8 mouse cellular contexts compared by ENCODE assay signal in genomic region chr4:154961911-154962310, GRCm38 (mm10). TPM values are rescaled to one million over a fixed set of nuclear protein-coding genes. Genes with fewer than 3 reads are reported as not detected.
DNase-seq lines count a peak whose midpoint lies in the region; ATAC-seq lines count a peak whose summit lies in the region.

No protein-coding gene starts in this region.

- no peaks in the 10 kb centered on the region for H3K9me3 ChIP-seq in embryonic facial prominence, embryonic 13.5 days
- no peaks in the 10 kb centered on the region for H3K9me3 ChIP-seq in intestine, embryonic 16.5 days (ENCODE audit: control insufficient read depth, low read length)
- no peaks in the 10 kb centered on the region for H3K9me3 ChIP-seq in midbrain, embryonic 15.5 days

- H3K4me3 ChIP-seq in embryonic facial prominence, embryonic 13.5 days: peak overlapping the region; percentile 49
- H3K4me3 ChIP-seq in intestine, embryonic 16.5 days (ENCODE audit: low read length): peak overlapping the region; percentile 50
- H3K4me3 ChIP-seq in midbrain, embryonic 15.5 days: peak overlapping the region; percentile 82

- no peak overlapping the region for H3K27ac ChIP-seq in embryonic facial prominence, embryonic 13.5 days
- no peak overlapping the region for H3K27ac ChIP-seq in intestine, embryonic 16.5 days (ENCODE audit: low read length)
- H3K27ac ChIP-seq in midbrain, embryonic 15.5 days: peak overlapping the region; percentile 97

- no peak overlapping the region for H3K9ac ChIP-seq in embryonic facial prominence, embryonic 13.5 days
- 0 out of 2 replicates have a peak overlapping the region, but pooled peaks have one; percentile 50 for H3K9ac ChIP-seq in intestine, embryonic 16.5 days (ENCODE audit: low read depth, low read length)
- H3K9ac ChIP-seq in midbrain, embryonic 15.5 days: peak overlapping the region; percentile 81

- no peak for ATAC-seq in embryonic facial prominence, embryonic 13.5 days (ENCODE audit: insufficient number of reproducible peaks, insufficient read depth, low FRiP score, low TSS enrichment, low read depth)
- ATAC-seq in intestine, embryonic 16.5 days: no peak
- ATAC-seq in midbrain, embryonic 15.5 days (replicated peaks): no peak

- 15% methylated on average over 13 of the region's 13 CpGs for WGBS in embryonic facial prominence, embryonic 13.5 days
- WGBS in intestine, embryonic 16.5 days: 21% methylated on average over 13 of the region's 13 CpGs
- WGBS in midbrain, embryonic 15.5 days: 4% methylated on average over 13 of the region's 13 CpGs

- peak overlapping the region; percentile 83 for H3K4me2 ChIP-seq in embryonic facial prominence, embryonic 13.5 days
- peak overlapping the region; percentile 86 for H3K4me2 ChIP-seq in intestine, embryonic 16.5 days (ENCODE audit: low read depth, low read length)
- peak overlapping the region; percentile 71 for H3K4me2 ChIP-seq in midbrain, embryonic 15.5 days

- H3K4me1 ChIP-seq in embryonic facial prominence, embryonic 13.5 days: peaks cover 64% of the 10 kb centered on the region
- peaks cover 51% of the 10 kb centered on the region for H3K4me1 ChIP-seq in intestine, embryonic 16.5 days (ENCODE audit: control insufficient read depth, insufficient read depth, low read length)
- peaks cover 83% of the 10 kb centered on the region for H3K4me1 ChIP-seq in midbrain, embryonic 15.5 days

- DNase-seq in cerebellum, adult 11-12 months: peak; percentile 68
- DNase-seq in cerebellum, postnatal 14 days: no peak
- peak; percentile 76 for DNase-seq in thymus, postnatal 25 days
- no peak for DNase-seq in embryo, embryonic 11 days
- no peak for DNase-seq in layer of hippocampus, adult 18-20 months (ENCODE audit: low spot score in 2 of 2)

- peaks cover 65% of the 10 kb centered on the region for H3K27me3 ChIP-seq in embryonic facial prominence, embryonic 13.5 days
- H3K27me3 ChIP-seq in intestine, embryonic 16.5 days (replicated peaks; ENCODE audit: control insufficient read depth, insufficient read depth, low read length): peaks cover 62% of the 10 kb centered on the region
- no peaks in the 10 kb centered on the region for H3K27me3 ChIP-seq in midbrain, embryonic 15.5 days (replicated peaks)

- peaks cover 7% of the 10 kb centered on the region; the same call in 1 of the 2 replicates for H3K36me3 ChIP-seq in embryonic facial prominence, embryonic 13.5 days
- H3K36me3 ChIP-seq in intestine, embryonic 16.5 days (ENCODE audit: control insufficient read depth, insufficient read depth, low read length): no peaks in the 10 kb centered on the region
- H3K36me3 ChIP-seq in midbrain, embryonic 15.5 days (replicated peaks): no peaks in the 10 kb centered on the region

RNA-seq across cellular contexts. Expression of gene Hes5, which starts 1.2 kb away (rescaled TPM):
- 4.2 and 6.0 TPM in 2 replicates for polyA plus RNA-seq in embryonic facial prominence, embryonic 13.5 days (2015; fragmentation: Nextera tagmentation; extraction: Ambion mirVana)
- polyA plus RNA-seq in intestine, embryonic 16.5 days (2015; fragmentation: Nextera tagmentation; extraction: Ambion mirVana): 1.3 and 1.4 TPM in 2 replicates
- 116 and 149 TPM in 2 replicates for polyA plus RNA-seq in midbrain, embryonic 15.5 days (2015; fragmentation: Nextera tagmentation; extraction: Ambion mirVana)
- total RNA-seq in layer of hippocampus, adult 18-20 months (2021): 10 to 100 TPM; 15.5 to 25.8 TPM

RNA-seq across cellular contexts. Expression of gene Pank4, which starts 2.0 kb away (rescaled TPM):
- 48.3 and 54.1 TPM in 2 replicates for polyA plus RNA-seq in embryonic facial prominence, embryonic 13.5 days (2015; fragmentation: Nextera tagmentation; extraction: Ambion mirVana)
- polyA plus RNA-seq in intestine, embryonic 16.5 days (2015; fragmentation: Nextera tagmentation; extraction: Ambion mirVana): 32.4 and 34.2 TPM in 2 replicates
- polyA plus RNA-seq in midbrain, embryonic 15.5 days (2015; fragmentation: Nextera tagmentation; extraction: Ambion mirVana): 44.3 and 44.9 TPM in 2 replicates
- total RNA-seq in layer of hippocampus, adult 18-20 months (2021): 10 to 100 TPM; 36.0 to 37.7 TPM

RNA-seq across cellular contexts. Expression of gene Tnfrsf14, which starts 33.5 kb away (rescaled TPM):
- polyA plus RNA-seq in embryonic facial prominence, embryonic 13.5 days (2015; fragmentation: Nextera tagmentation; extraction: Ambion mirVana): 1.6 and 1.8 TPM in 2 replicates
- 2.3 and 3.5 TPM in 2 replicates for polyA plus RNA-seq in intestine, embryonic 16.5 days (2015; fragmentation: Nextera tagmentation; extraction: Ambion mirVana)
- 0.19 and 0.28 TPM in 2 replicates for polyA plus RNA-seq in midbrain, embryonic 15.5 days (2015; fragmentation: Nextera tagmentation; extraction: Ambion mirVana)
- total RNA-seq in layer of hippocampus, adult 18-20 months (2021): 1 to 10 TPM in 1 of 2 experiments, under 1 TPM in 1; 0.94 to 1.2 TPM

Comparison
In these comparisons a context has a peak if more than half of its experiments do, and no peak if none do; other contexts are left out.
1. DNase-seq: peak in cerebellum, adult 11-12 months (single experiment) and thymus, postnatal 25 days (single experiment); none in cerebellum, postnatal 14 days (0 of 2), embryo, embryonic 11 days (single experiment) and layer of hippocampus, adult 18-20 months (0 of 2).
2. RNA of gene Hes5, which starts 1.2 kb away (polyA plus RNA-seq): 116 to 149 TPM in midbrain, embryonic 15.5 days; 4.2 to 6.0 TPM in embryonic facial prominence, embryonic 13.5 days and 1.3 to 1.4 TPM in intestine, embryonic 16.5 days; every median in the first group is over 10 times any median in the second.
3. Peak in every context shown above with its lines, with median percentiles within 50 percentile points of each other: H3K4me2 ChIP-seq and H3K4me3 ChIP-seq.